Mouse (Mus musculus) heart, adult 2 months (tissue): Measurements from ENCODE around the gene Defb21. TPM values are rescaled to one million over a fixed set of nuclear protein-coding genes. Genes with fewer than 3 reads are reported as not detected.

ENCODE experiments used
- DNase-seq, 2 experiments: peaks; one replicate each; pipeline ENCODE4 v3.0.0; 2021
- H3K27ac ChIP-seq: fragments of 200-600 bp; 2 replicates; pipeline ENCODE4 v1.8.1; 2022
- H3K27me3 ChIP-seq: fragments of 200-500 bp; 2 replicates; pipeline ENCODE4 v1.6.1; 2012; ENCODE audit warnings: mild to moderate bottlenecking, low read length, inconsistent platforms, mixed read lengths; ENCODE audit not compliant: control insufficient read depth, insufficient read depth
- H3K36me3 ChIP-seq: fragments of 200-500 bp; 2 replicates; pipeline ENCODE4 v1.6.1; 2012; ENCODE audit warnings: low read length, inconsistent platforms; ENCODE audit not compliant: control insufficient read depth, insufficient read depth
- H3K4me1 ChIP-seq: fragments of 200-500 bp; 2 replicates; pipeline ENCODE4 v1.6.1; 2011; ENCODE audit warnings: low read length; ENCODE audit not compliant: control insufficient read depth, insufficient read depth
- H3K4me3 ChIP-seq: fragments of 200-600 bp; 2 replicates; pipeline ENCODE4 v1.8.1; 2022
- H3K79me2 ChIP-seq: fragments of 200-500 bp; replicated peaks from 2 replicates; pipeline ENCODE4 v1.6.1; 2012; ENCODE audit warnings: mild to moderate bottlenecking, inconsistent platforms, low read length, moderate library complexity, mixed read lengths; ENCODE audit not compliant: control insufficient read depth, insufficient read depth
- H3K9ac ChIP-seq: fragments of 200-500 bp; 2 replicates; pipeline ENCODE4 v1.6.1; 2012; ENCODE audit warnings: low read depth, mild to moderate bottlenecking, control low read depth, inconsistent platforms, low read length, mixed read lengths
- CTCF ChIP-seq: fragments of 200-600 bp; IDR thresholded peaks from 2 replicates; pipeline ENCODE4 v1.8.1; 2022; ENCODE audit warnings: antibody characterized with exemption, mild to moderate bottlenecking, moderate library complexity
- EP300 ChIP-seq: fragments of 200-500 bp; IDR thresholded peaks from 2 replicates; pipeline ENCODE4 v1.6.1; 2011; ENCODE audit warnings: low read depth, low read length, control low read depth; ENCODE audit not compliant: insufficient read depth
- POLR2A ChIP-seq: fragments of 200-500 bp; IDR thresholded peaks from 2 replicates; pipeline ENCODE4 v1.6.1; 2011; ENCODE audit warnings: mild to moderate bottlenecking, low read depth, low read length, control low read depth; ENCODE audit not compliant: insufficient read depth
- WGBS: fragments of 180-500 bp; shearing (Covaris S2); methylation state at CpG from one replicate; pipeline ENCODE4 v1.1.7; 2018; 5-methylcytosine and 5-hydroxymethylcytosine counted together
- intact Hi-C: fragments of 180-260 bp; cut with DNase I; formaldehyde crosslinking; loops from one replicate; pipeline ENCODE4 v1.15.1; 2025
- polyA plus RNA-seq: library from polyadenylated mRNA; depleted of rRNA; stranded (reverse); fragments of >200 nt; gene quantifications from 2 replicates; pipeline ENCODE4 v1.2.3, GENCODE M21; 2012
- total RNA-seq, 2 experiments: library from RNA; stranded (reverse); gene quantifications; 2 replicates each; pipeline ENCODE4 v1.2.3; 2021

Gene Defb21
- total and polyA plus RNA-seq, 3 experiments: not detected

DNA sequence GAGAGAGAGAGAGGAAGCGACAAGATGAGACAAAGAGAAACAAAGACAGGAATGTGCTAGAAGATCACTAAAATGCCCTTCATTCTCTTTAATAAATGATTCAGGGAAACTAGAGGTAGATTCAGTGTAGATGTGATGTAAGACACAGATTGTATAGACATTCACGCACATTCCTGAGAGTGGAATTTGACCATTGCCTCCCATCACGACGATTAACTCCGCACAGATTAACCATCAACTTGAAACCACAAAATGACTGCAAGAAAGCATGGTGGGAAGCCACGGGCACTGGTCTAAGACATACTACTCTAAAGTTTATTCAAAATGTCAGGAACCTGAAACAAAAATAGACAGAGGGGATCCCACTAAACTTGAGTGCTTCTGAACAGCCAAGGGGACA, 2.2 kb upstream of the Defb21 start:
- no peak overlapping the region for H3K27ac ChIP-seq
- WGBS: 78% methylated on average over 6 of the region's 6 CpGs
- no peak overlapping the region for H3K4me3 ChIP-seq
- no peaks in the 10 kb centered on the region for H3K79me2 ChIP-seq
- TF ChIP-seq CTCF: no peak
- no peak for TF ChIP-seq POLR2A
- no peak for TF ChIP-seq EP300
- no peaks in the 10 kb centered on the region for H3K36me3 ChIP-seq
- intact Hi-C loops: no loop called here
- H3K27me3 ChIP-seq: no peaks in the 10 kb centered on the region
- H3K4me1 ChIP-seq: no peaks in the 10 kb centered on the region
- H3K9ac ChIP-seq: no peak overlapping the region
- DNase-seq: no peak

DNA sequence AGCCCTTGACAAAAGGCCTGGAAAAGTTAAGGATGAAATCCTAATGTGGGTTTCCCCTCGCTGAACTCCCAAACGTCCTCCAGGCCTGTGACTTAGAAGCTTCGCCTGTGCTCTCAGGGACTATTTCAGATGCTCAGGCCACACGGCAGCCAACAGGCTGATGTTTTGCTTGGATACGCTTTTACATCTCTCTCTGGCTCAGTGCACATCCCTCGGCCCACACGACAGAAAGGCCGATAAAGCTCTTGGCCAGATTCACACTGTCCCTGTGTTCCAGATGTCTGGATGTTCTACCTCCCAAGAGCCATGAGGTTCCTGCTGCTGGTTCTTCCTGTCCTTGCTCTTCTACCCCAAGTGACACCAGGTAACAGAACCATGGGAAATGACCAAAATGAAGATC, 940 bp downstream of the Defb21 start:
- peak in 1 of 2 experiments; percentile 18 for DNase-seq
- H3K36me3 ChIP-seq: no peaks in the 10 kb centered on the region

DNA sequence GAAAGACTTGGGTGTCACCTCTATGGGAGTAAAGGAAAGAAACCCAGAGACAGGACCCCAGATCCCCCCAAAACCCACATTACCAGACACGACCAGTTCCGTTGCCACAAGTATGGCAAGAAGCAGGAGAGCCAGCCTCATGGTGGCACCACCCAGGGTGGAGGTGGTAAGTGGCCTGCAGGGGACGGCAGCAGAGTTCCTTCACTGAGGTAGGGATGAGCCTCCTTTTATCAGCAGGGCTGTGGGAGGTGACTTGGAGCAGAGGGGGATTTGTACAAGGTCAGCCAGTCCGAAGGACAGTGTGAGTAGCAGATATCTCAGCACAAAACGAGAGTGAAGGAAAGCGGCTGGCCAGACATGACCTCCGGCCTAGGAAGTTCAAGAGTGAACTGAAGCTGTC, 7.6 kb downstream of the Defb21 start, which contains the start of gene Defb19:
Gene Defb19, minus strand, starts transcription at position 206 of the 400 bp plus-strand sequence.
- no peaks in the 10 kb centered on the region for H3K4me1 ChIP-seq

More for the DNA sequence above, 940 bp downstream of the Defb21 start:
- Histone ChIP-seq H3K4me3 (no peak overlapping the region), H3K4me1 (no peaks in the 10 kb centered on the region), H3K79me2 (no peaks in the 10 kb centered on the region), H3K27ac (no peak overlapping the region), H3K27me3 (no peaks in the 10 kb centered on the region; the same call in 1 of the 2 replicates), H3K9ac (no peak overlapping the region)
- WGBS: 66% methylated on average over 8 of the region's 8 CpGs
- TF ChIP-seq POLR2A: no peak
- no peak for TF ChIP-seq CTCF
- no peak for TF ChIP-seq EP300
- intact Hi-C loops: no loop called here

DNA sequence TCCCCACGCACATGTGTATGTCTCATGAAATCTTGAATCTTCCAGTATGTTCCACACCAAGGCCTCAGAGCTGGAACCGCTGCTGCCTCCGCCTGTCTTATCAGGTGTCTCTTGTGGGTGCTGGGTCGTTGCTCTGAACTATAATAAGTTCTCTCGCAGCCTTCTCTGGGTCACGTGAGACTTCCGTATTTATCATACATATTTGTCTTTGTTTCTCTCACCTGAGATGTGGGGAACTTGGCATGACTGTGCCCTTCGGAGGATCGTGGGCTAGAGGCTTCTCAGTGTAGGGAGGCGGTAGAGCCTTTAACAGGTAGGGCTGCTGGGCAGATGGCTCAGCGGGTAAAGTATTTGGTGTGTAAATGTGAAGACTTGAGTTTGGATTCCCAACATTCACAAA, 8.1 kb downstream of the Defb21 start:
- DNase-seq: no peak
- no peak for TF ChIP-seq CTCF
- no peak for TF ChIP-seq POLR2A
- no peak for TF ChIP-seq EP300
- intact Hi-C loops: no loop called here
- H3K27ac ChIP-seq: no peak overlapping the region
- no peak overlapping the region for H3K4me3 ChIP-seq
- H3K27me3 ChIP-seq: no peaks in the 10 kb centered on the region; the same call in 1 of the 2 replicates
- H3K9ac ChIP-seq: no peak overlapping the region
- no peaks in the 10 kb centered on the region for H3K4me1 ChIP-seq
- WGBS: 63% methylated on average over 11 of the region's 11 CpGs
- H3K36me3 ChIP-seq: no peaks in the 10 kb centered on the region
- H3K79me2 ChIP-seq: no peaks in the 10 kb centered on the region

More for the DNA sequence above, 7.6 kb downstream of the Defb21 start, which contains the start of gene Defb19:
- Histone ChIP-seq H3K79me2 (no peaks in the 10 kb centered on the region), H3K27me3 (no peaks in the 10 kb centered on the region; the same call in 1 of the 2 replicates), H3K36me3 (no peaks in the 10 kb centered on the region), H3K4me3 (no peak within 1 kb of the TSS), H3K27ac (no peak within 1 kb of the TSS), H3K9ac (no peak within 1 kb of the TSS)
- DNase-seq: no peak
- TF ChIP-seq EP300 (no peak), CTCF (no peak), POLR2A (no peak)
- intact Hi-C loops: no loop called here
- WGBS: 67% methylated on average over 7 of the region's 7 CpGs

DNA sequence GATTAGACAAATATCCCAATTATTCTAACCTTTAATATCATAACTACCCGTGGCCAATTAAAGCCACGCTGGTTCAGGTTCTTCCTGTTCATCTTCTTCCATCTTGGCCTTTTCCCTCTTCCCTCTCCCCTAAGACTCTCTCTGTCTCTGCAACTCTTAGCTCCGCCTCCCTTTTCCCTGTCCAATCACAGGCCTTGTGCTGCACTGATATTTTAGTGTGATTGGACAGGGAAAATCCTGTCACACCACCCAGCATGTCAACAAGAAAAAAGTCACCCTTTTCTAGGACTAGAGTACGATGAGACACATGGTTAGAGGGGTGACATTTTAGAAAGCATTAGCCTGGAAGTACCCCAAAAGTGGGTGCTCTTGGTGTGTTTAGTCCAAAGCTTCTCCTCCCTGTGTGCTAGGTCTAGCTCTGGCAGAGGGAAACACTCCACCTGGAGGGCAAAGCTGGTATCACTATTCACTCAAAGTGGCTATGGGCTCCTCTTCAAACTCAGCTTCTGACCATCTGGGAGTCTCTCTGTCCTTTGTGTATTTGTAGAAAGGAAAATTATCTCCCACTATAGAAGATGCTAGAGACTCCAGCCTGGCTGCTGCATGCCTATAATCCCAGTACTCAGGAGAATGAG, 14.5 kb downstream of the Defb21 start:
- no peaks in the 10 kb centered on the region for H3K27me3 ChIP-seq
- 83% methylated on average over 4 of the region's 4 CpGs for WGBS
- H3K4me3 ChIP-seq: no peak overlapping the region
- H3K79me2 ChIP-seq: no peaks in the 10 kb centered on the region
- H3K4me1 ChIP-seq: no peaks in the 10 kb centered on the region
- TF ChIP-seq CTCF (peak; percentile 64), POLR2A (no peak)
- H3K9ac ChIP-seq: no peak overlapping the region
- intact Hi-C loops: loop anchor here (5.0 kb wide), 1 partner anchor 135 kb away; no protein-coding TSS in a partner anchor
- no peak overlapping the region for H3K27ac ChIP-seq
- DNase-seq: no peak
- no peaks in the 10 kb centered on the region for H3K36me3 ChIP-seq

DNA sequence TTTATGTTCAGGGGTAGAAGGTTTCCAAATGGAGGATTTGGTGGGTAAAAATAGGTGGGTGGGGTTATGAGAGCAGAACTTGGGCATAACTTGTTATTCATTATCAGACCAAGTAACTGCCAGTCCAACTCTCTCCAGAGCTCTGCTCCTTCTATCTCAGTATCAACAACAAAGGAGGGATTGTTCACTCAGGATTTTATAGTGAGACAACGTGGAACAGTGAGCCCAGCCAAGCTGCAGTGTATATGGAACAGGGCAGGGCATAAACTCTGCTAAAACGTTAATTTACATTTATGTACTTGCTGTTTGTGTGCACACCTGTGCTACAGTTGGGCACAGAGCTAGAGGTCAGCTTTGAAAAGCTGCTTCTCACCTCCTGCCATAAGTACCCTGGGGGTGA, 15.9 kb downstream of the Defb21 start:
- no peak for TF ChIP-seq CTCF
- WGBS: 48% methylated on average over 2 of the region's 2 CpGs
- no peaks in the 10 kb centered on the region for H3K79me2 ChIP-seq

More for the DNA sequence above, 15.9 kb downstream of the Defb21 start:
- Histone ChIP-seq H3K36me3 (no peaks in the 10 kb centered on the region), H3K4me1 (no peaks in the 10 kb centered on the region), H3K27me3 (no peaks in the 10 kb centered on the region), H3K4me3 (no peak overlapping the region), H3K9ac (no peak overlapping the region), H3K27ac (no peak overlapping the region)
- DNase-seq: no peak
- intact Hi-C loops: loop anchor here (5.0 kb wide), 1 partner anchor 136 kb away; no protein-coding TSS in a partner anchor
